Mouse (Mus musculus): ENCODE data around the gene Sfmbt2. TPM values are rescaled to one million over a fixed set of nuclear protein-coding genes. Genes with fewer than 3 reads are reported as not detected.

Sfmbt2 gene
- total RNA-seq, 4 experiments from 2014 or later: 0.08 to 0.20 TPM; not detected in 2

- DNase-seq (ENCODE audit: low spot score in 2 of 2): peak; percentile 12 to 16
Measured at GRCm38 (mm10) chr2:10372321-10372723, 2.0 kb downstream of the Sfmbt2 start.

- no peak for DNase-seq (ENCODE audit: low spot score in 2 of 2)
Measured at GRCm38 (mm10) chr2:10372776-10373507, 2.6 kb downstream of the Sfmbt2 start.

GRCm38 (mm10) chr2:10373508-10374206 is 3.3 kb downstream of the Sfmbt2 start:
- DNase-seq (ENCODE audit: low spot score in 2 of 2): no peak

GRCm38 (mm10) chr2:10374207-10375023 is 4.1 kb downstream of the Sfmbt2 start:
- no peak for DNase-seq (ENCODE audit: low spot score in 2 of 2)

GRCm38 (mm10) chr2:10375024-10375372 is 4.7 kb downstream of the Sfmbt2 start:
- DNase-seq (ENCODE audit: low spot score in 2 of 2): no peak

GRCm38 (mm10) chr2:10389988-10390387 is 19.7 kb downstream of the Sfmbt2 start:
- no peak for DNase-seq (ENCODE audit: low spot score in 2 of 2)

GRCm38 (mm10) chr2:10390791-10391190 is 20.5 kb downstream of the Sfmbt2 start:
- DNase-seq (ENCODE audit: low spot score in 2 of 2): no peak

- no peak for DNase-seq (ENCODE audit: low spot score in 2 of 2)
Measured at GRCm38 (mm10) chr2:10395143-10395542, 24.8 kb downstream of the Sfmbt2 start.

- DNase-seq (ENCODE audit: low spot score in 2 of 2): no peak
Measured at GRCm38 (mm10) chr2:10397790-10398189, 27.5 kb downstream of the Sfmbt2 start.

GRCm38 (mm10) chr2:10406151-10406550 is 35.8 kb downstream of the Sfmbt2 start:
- DNase-seq (ENCODE audit: low spot score in 2 of 2): no peak

- DNase-seq (ENCODE audit: low spot score in 2 of 2): no peak
Measured at GRCm38 (mm10) chr2:10409422-10409821, 39.1 kb downstream of the Sfmbt2 start.

GRCm38 (mm10) chr2:10410069-10410468 is 39.8 kb downstream of the Sfmbt2 start:
- no peak for DNase-seq (ENCODE audit: low spot score in 2 of 2)

GRCm38 (mm10) chr2:10420944-10421420 is 50.7 kb downstream of the Sfmbt2 start:
- DNase-seq (ENCODE audit: low spot score in 2 of 2): no peak

GRCm38 (mm10) chr2:10437290-10437689 is 67.0 kb downstream of the Sfmbt2 start:
- DNase-seq (ENCODE audit: low spot score in 2 of 2): no peak

- no peak for DNase-seq (ENCODE audit: low spot score in 2 of 2)
Measured at GRCm38 (mm10) chr2:10441811-10442210, 71.5 kb downstream of the Sfmbt2 start.

- DNase-seq (ENCODE audit: low spot score in 2 of 2): no peak
Measured at GRCm38 (mm10) chr2:10453577-10453976, 83.3 kb downstream of the Sfmbt2 start.

GRCm38 (mm10) chr2:10458309-10458708 is 88.0 kb downstream of the Sfmbt2 start:
- DNase-seq (ENCODE audit: low spot score in 2 of 2): no peak

- no peak for DNase-seq (ENCODE audit: low spot score in 2 of 2)
Measured at GRCm38 (mm10) chr2:10516516-10516915, 146.2 kb downstream of the Sfmbt2 start.

- DNase-seq (ENCODE audit: low spot score in 2 of 2): no peak
Measured at GRCm38 (mm10) chr2:10521719-10522415, 151.6 kb downstream of the Sfmbt2 start.

- no peak for DNase-seq (ENCODE audit: low spot score in 2 of 2)
Measured at GRCm38 (mm10) chr2:10525622-10526021, 155.3 kb downstream of the Sfmbt2 start.

- DNase-seq (ENCODE audit: low spot score in 2 of 2): no peak
Measured at GRCm38 (mm10) chr2:10541762-10542161, 171.5 kb downstream of the Sfmbt2 start.
